Mouse (Mus musculus): ENCODE measurements around the gene Vasp. TPM values are rescaled to one million over a fixed set of nuclear protein-coding genes. Genes with fewer than 3 reads are reported as not detected.

Gene Vasp
- polyA plus RNA-seq, 1 experiment from 2014 or later, result 62.3 TPM

GRCm38 (mm10) chr7:19311991-19312390, 40.4 kb upstream of the Vasp start:
- DNase-seq (ENCODE audit: low spot score) (no peak), ATAC-seq (ENCODE audit: insufficient number of reproducible peaks, low FRiP score, low TSS enrichment, low read depth) (no peak)
- Histone ChIP-seq H3K4me3 (ENCODE audit: low read depth, low read length) (no peak overlapping the region), H3K27me3 (ENCODE audit: control insufficient read depth, insufficient read depth, low read length) (peaks cover 8% of the 10 kb centered on the region), H3K4me2 (ENCODE audit: low read depth, severe bottlenecking) (no peak overlapping the region), H3K9ac (ENCODE audit: low read length) (no peak overlapping the region), H3K4me1 (ENCODE audit: control insufficient read depth, insufficient read depth, low read length) (peaks cover 9% of the 10 kb centered on the region), H3K36me3 (ENCODE audit: control insufficient read depth, insufficient read depth, low read length) (no peaks in the 10 kb centered on the region), H3K9me3 (ENCODE audit: control insufficient read depth, low read length) (no peaks in the 10 kb centered on the region), H3K27ac (replicated peaks; ENCODE audit: low read depth, low read length) (no peak overlapping the region)
- WGBS, result 39% methylated on average over 4 of the region's 4 CpGs

GRCm38 (mm10) chr7:19309884-19310641, 38.4 kb upstream of the Vasp start, which contains the start of gene Fosb:
Gene Fosb, minus strand, starts transcription at chr7:19310051.
- peak within 1 kb of the TSS; percentile 97 for H3K4me2 ChIP-seq (ENCODE audit: low read depth, severe bottlenecking)
- H3K36me3 ChIP-seq (ENCODE audit: control insufficient read depth, insufficient read depth, low read length), result no peaks in the 10 kb centered on the region
- ATAC-seq (ENCODE audit: insufficient number of reproducible peaks, low FRiP score, low TSS enrichment, low read depth), result peak; percentile 76
- WGBS, result under 1% methylated on average over 49 of the region's 49 CpGs
- no peak within 1 kb of the TSS for H3K27ac ChIP-seq (replicated peaks; ENCODE audit: low read depth, low read length)
- H3K4me1 ChIP-seq (ENCODE audit: control insufficient read depth, insufficient read depth, low read length), result peaks cover 9% of the 10 kb centered on the region
- no peaks in the 10 kb centered on the region for H3K9me3 ChIP-seq (ENCODE audit: control insufficient read depth, low read length)
- H3K27me3 ChIP-seq (ENCODE audit: control insufficient read depth, insufficient read depth, low read length), result peaks cover 26% of the 10 kb centered on the region
- peak within 1 kb of the TSS; percentile 57 for H3K4me3 ChIP-seq (ENCODE audit: low read depth, low read length)
- peak within 1 kb of the TSS; percentile 32; the same call in 1 of the 2 replicates for H3K9ac ChIP-seq (ENCODE audit: low read length)
- peak; percentile 95 for DNase-seq (ENCODE audit: low spot score)

GRCm38 (mm10) chr7:19309278-19309883, 37.8 kb upstream of the Vasp start:
- WGBS, result under 1% methylated on average over 48 of the region's 48 CpGs
- Histone ChIP-seq H3K27me3 (ENCODE audit: control insufficient read depth, insufficient read depth, low read length) (peaks cover 33% of the 10 kb centered on the region), H3K9ac (ENCODE audit: low read length) (peak overlapping the region; percentile 32; the same call in 1 of the 2 replicates)

DNA sequence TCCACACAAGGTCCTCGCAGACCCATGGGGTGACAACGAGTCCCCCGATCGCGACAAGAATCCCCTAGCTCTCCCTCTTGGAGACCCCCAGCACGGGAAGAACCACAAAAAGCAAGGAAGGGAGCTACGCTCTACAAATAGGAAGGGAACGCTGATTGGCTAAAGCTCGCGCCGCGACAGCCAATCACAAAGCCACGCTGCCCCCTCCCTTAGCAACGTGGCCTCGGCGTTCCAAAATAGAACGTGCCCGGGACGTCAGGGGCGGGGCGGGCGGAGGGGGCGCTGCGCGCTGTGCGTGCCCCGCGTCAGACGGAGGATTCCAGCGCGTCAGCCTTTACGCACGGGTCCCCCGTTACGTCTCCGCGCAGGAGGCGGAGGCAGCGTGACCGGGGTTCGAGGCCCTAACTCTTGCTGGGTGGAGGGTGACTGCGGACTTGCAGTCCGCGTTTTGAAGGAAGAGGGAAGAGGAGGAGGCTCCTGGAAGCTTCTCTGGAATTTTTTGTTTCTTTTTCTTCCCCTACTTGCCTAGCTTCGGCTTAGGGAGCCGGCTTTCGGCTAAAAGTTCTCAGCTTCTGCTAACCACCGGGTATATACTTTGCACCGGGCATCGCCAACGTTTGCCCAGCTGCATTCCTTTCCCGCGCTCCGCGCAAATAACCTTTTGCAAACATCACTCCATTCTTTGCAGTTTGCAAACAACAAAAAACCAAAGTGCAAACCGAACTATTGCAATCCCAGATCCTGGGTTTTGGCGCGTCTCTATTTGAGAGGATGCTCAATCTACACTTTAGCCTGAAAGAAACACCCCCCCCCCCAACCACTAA, 37.0 kb upstream of the Vasp start:
- Histone ChIP-seq H3K9me3 (ENCODE audit: control insufficient read depth, low read length) (no peaks in the 10 kb centered on the region), H3K27me3 (ENCODE audit: control insufficient read depth, insufficient read depth, low read length) (peaks cover 39% of the 10 kb centered on the region), H3K9ac (ENCODE audit: low read length) (peak overlapping the region; percentile 9; the same call in 1 of the 2 replicates), H3K4me1 (ENCODE audit: control insufficient read depth, insufficient read depth, low read length) (peaks cover 9% of the 10 kb centered on the region), H3K4me3 (ENCODE audit: low read depth, low read length) (peak overlapping the region; percentile 57), H3K4me2 (ENCODE audit: low read depth, severe bottlenecking) (peak overlapping the region; percentile 97), H3K27ac (replicated peaks; ENCODE audit: low read depth, low read length) (no peak overlapping the region), H3K36me3 (ENCODE audit: control insufficient read depth, insufficient read depth, low read length) (no peaks in the 10 kb centered on the region)
- peak; percentile 81 for ATAC-seq (ENCODE audit: insufficient number of reproducible peaks, low FRiP score, low TSS enrichment, low read depth)
- under 1% methylated on average over 58 of the region's 58 CpGs for WGBS
- peak; percentile 97 for DNase-seq (ENCODE audit: low spot score)

More at GRCm38 (mm10) chr7:19309278-19309883, 37.8 kb upstream of the Vasp start:
- H3K4me2 ChIP-seq (ENCODE audit: low read depth, severe bottlenecking), result peak overlapping the region; percentile 97
- H3K9me3 ChIP-seq (ENCODE audit: control insufficient read depth, low read length), result no peaks in the 10 kb centered on the region
- DNase-seq (ENCODE audit: low spot score) (peak; percentile 44), ATAC-seq (ENCODE audit: insufficient number of reproducible peaks, low FRiP score, low TSS enrichment, low read depth) (no peak)
- peaks cover 9% of the 10 kb centered on the region for H3K4me1 ChIP-seq (ENCODE audit: control insufficient read depth, insufficient read depth, low read length)
- peak overlapping the region; percentile 57 for H3K4me3 ChIP-seq (ENCODE audit: low read depth, low read length)
- H3K27ac ChIP-seq (replicated peaks; ENCODE audit: low read depth, low read length), result no peak overlapping the region
- H3K36me3 ChIP-seq (ENCODE audit: control insufficient read depth, insufficient read depth, low read length), result no peaks in the 10 kb centered on the region

DNA sequence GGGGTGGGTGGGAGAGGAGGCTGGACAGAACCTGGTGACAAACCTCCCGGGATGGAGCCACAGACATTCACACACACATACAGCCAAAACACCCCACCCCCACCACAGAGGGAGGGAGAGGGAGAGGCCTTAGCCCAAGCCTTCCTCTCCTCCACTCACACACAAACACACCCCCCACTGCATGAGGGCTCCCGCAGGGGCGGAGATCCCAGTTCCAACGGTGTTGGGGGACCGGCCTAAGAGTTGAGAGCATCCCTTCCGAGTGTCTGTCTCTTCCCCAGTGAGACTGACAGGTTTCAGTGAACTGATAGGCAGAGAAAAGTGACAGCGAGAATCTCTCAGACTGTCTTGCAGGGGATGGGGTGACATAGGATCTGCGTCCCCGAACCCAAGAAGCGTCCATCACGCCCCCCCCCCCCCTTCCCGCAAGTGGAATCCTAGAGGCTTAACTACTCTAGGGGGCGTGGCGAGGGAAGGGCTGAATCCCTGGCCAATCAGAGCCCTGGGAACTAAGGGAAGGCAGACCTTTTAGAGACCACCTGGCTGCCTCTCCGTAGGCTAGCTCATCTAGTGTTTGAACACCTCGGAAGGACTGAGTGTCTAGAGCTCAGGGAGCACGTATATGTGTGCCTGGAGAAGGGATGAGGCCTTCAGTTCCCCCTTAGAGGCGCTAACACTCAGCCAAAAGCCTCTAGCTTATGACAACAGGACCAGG, 36.3 kb upstream of the Vasp start:
- 4% methylated on average over 18 of the region's 18 CpGs for WGBS
- DNase-seq (ENCODE audit: low spot score) (peak; percentile 65), ATAC-seq (ENCODE audit: insufficient number of reproducible peaks, low FRiP score, low TSS enrichment, low read depth) (peak; percentile 25)
- Histone ChIP-seq H3K9me3 (ENCODE audit: control insufficient read depth, low read length) (no peaks in the 10 kb centered on the region), H3K4me2 (ENCODE audit: low read depth, severe bottlenecking) (peak overlapping the region; percentile 97), H3K27me3 (ENCODE audit: control insufficient read depth, insufficient read depth, low read length) (peaks cover 47% of the 10 kb centered on the region), H3K4me1 (ENCODE audit: control insufficient read depth, insufficient read depth, low read length) (peaks cover 9% of the 10 kb centered on the region), H3K4me3 (ENCODE audit: low read depth, low read length) (peak overlapping the region; percentile 57), H3K9ac (ENCODE audit: low read length) (no peak overlapping the region), H3K27ac (replicated peaks; ENCODE audit: low read depth, low read length) (no peak overlapping the region), H3K36me3 (ENCODE audit: control insufficient read depth, insufficient read depth, low read length) (no peaks in the 10 kb centered on the region)

GRCm38 (mm10) chr7:19306819-19307738, 35.5 kb upstream of the Vasp start:
- ATAC-seq (ENCODE audit: insufficient number of reproducible peaks, low FRiP score, low TSS enrichment, low read depth), result no peak
- Histone ChIP-seq H3K9me3 (ENCODE audit: control insufficient read depth, low read length) (no peaks in the 10 kb centered on the region), H3K27me3 (ENCODE audit: control insufficient read depth, insufficient read depth, low read length) (peaks cover 55% of the 10 kb centered on the region), H3K4me3 (ENCODE audit: low read depth, low read length) (peak overlapping the region; percentile 3; the same call in 1 of the 2 replicates), H3K36me3 (ENCODE audit: control insufficient read depth, insufficient read depth, low read length) (no peaks in the 10 kb centered on the region), H3K4me1 (ENCODE audit: control insufficient read depth, insufficient read depth, low read length) (peaks cover 9% of the 10 kb centered on the region), H3K27ac (replicated peaks; ENCODE audit: low read depth, low read length) (no peak overlapping the region), H3K4me2 (ENCODE audit: low read depth, severe bottlenecking) (peak overlapping the region; percentile 97; the same call in 1 of the 2 replicates), H3K9ac (ENCODE audit: low read length) (no peak overlapping the region)
- no peak for DNase-seq (ENCODE audit: low spot score)
- WGBS, result 60% methylated on average over 25 of the region's 25 CpGs
